Mouse (Mus musculus) neural tube, embryonic 12.5 days (tissue): ENCODE measurements at regions not wholly inside any gene's neighbourhood (a gene's known extent, or its start where the extent isn't known, plus 50 kb on each side); places are given as distances from the start of the nearest gene placed in this dataset.

Experiments
- ATAC-seq: fragments of 200-750 bp; cut with Nextera tagmentation; 2 replicates; pipeline ENCODE4 v1.8.0; 2017; ENCODE audit warnings: low read depth, mild to moderate bottlenecking, moderate TSS enrichment, moderate library complexity; ENCODE audit not compliant: low FRiP score
- H3K27ac ChIP-seq: fragments of 300-500 bp; sonication (generic); 2 replicates; pipeline ENCODE4 v1.5.1; 2016
- H3K27me3 ChIP-seq: fragments of 300-500 bp; sonication (generic); replicated peaks from 2 replicates; pipeline ENCODE4 v1.6.1; 2016; ENCODE audit warnings: mild to moderate bottlenecking
- H3K36me3 ChIP-seq: fragments of 300-500 bp; sonication (generic); 2 replicates; pipeline ENCODE4 v1.6.1; 2016; ENCODE audit warnings: mild to moderate bottlenecking
- H3K4me1 ChIP-seq: fragments of 300-500 bp; sonication (generic); 2 replicates; pipeline ENCODE4 v1.6.1; 2016
- H3K4me2 ChIP-seq: fragments of 300-500 bp; sonication (generic); replicated peaks from 2 replicates; pipeline ENCODE4 v1.6.1; 2016; ENCODE audit warnings: mild to moderate bottlenecking
- H3K4me3 ChIP-seq: fragments of 300-500 bp; sonication (generic); 2 replicates; pipeline ENCODE4 v1.5.1; 2016
- H3K9ac ChIP-seq: fragments of 300-500 bp; sonication (generic); 2 replicates; pipeline ENCODE4 v1.6.1; 2016; ENCODE audit warnings: mild to moderate bottlenecking
- H3K9me3 ChIP-seq: fragments of 300-500 bp; sonication (generic); 2 replicates; pipeline ENCODE4 v1.6.1; 2016; ENCODE audit warnings: mild to moderate bottlenecking
- WGBS: fragments of 180-500 bp; shearing (Covaris S2); methylation state at CpG from one replicate; pipeline ENCODE4 v1.1.7; 2016; 5-methylcytosine and 5-hydroxymethylcytosine counted together

DNA sequence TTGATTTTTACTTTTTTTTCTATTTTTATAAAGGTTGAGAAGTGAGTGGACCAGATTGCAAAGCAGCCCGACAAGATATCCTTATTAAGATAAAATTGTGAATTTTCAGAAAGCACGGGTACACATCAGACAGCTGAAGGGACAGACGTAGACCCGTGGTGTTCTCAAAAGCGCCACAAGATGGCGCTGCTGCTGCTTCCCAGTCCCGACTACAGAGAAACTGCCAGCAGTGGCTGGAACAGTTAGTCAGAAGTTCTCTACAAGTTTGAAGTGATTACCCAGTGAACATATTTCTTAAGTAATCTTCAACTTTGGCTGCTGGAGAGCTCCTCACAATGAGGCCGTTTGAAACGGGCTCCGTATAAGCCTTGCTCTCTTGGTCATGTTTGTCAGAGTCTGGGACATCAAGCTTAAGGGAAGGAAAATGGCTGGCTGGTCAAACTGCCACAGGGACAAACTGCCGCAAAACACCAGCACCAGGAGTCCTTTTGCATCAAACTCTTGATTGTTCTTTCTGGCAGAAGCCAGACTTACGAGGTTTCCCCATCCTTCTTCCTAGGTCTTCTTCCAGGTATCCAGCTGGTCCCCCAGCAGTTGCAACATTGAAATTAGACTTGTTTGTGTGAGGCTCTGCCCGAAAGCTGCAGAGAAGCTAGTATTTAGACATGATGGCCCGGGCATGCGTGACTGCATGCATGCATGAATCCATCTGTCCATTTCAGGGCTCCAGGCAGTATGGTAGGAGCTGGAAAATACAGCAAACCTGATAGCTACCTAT lies 106.0 kb upstream of the Chd6 start:
- Histone ChIP-seq H3K4me1 (no peaks in the 10 kb centered on the region), H3K4me3 (no peak overlapping the region), H3K9ac (no peak overlapping the region), H3K36me3 (no peaks in the 10 kb centered on the region), H3K27me3 (no peaks in the 10 kb centered on the region), H3K9me3 (no peaks in the 10 kb centered on the region), H3K4me2 (no peak overlapping the region), H3K27ac (no peak overlapping the region)
- peak; percentile 53; the same call in 1 of the 2 replicates for ATAC-seq
- WGBS = 25% methylated on average over 15 of the region's 15 CpGs

DNA sequence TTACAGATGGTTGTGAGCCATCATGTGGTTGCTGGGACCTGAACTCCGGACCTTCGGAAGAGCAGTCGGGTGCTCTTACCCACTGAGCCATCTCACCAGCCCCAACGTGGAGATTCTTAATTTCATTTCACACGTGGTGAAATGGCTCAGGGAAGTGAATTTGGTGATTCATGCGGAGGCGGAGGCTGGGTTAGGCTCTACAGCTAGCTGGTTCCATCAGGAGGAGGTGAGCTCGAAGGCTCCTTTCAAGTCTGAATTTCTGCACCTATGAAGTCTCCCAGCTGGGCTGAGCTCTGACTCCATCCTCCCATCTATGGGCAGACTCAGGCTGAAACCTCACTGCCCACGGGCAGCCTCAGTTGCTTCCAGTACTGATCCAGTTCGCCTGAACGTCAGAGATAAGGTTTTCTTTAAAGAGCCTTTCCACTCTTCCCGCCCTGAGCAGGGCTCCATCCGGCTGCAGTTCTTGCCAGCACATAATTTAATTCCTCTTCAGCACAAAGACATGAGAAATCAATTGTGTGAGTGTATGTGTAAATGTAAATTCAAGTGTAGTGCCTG lies 103.5 kb upstream of the Chd6 start:
- Histone ChIP-seq H3K9ac (no peak overlapping the region), H3K4me1 (no peaks in the 10 kb centered on the region), H3K4me2 (no peak overlapping the region), H3K36me3 (no peaks in the 10 kb centered on the region), H3K9me3 (no peaks in the 10 kb centered on the region), H3K27ac (no peak overlapping the region), H3K27me3 (no peaks in the 10 kb centered on the region), H3K4me3 (no peak overlapping the region)
- no peak for ATAC-seq
- 81% methylated on average over 13 of the region's 13 CpGs for WGBS

DNA sequence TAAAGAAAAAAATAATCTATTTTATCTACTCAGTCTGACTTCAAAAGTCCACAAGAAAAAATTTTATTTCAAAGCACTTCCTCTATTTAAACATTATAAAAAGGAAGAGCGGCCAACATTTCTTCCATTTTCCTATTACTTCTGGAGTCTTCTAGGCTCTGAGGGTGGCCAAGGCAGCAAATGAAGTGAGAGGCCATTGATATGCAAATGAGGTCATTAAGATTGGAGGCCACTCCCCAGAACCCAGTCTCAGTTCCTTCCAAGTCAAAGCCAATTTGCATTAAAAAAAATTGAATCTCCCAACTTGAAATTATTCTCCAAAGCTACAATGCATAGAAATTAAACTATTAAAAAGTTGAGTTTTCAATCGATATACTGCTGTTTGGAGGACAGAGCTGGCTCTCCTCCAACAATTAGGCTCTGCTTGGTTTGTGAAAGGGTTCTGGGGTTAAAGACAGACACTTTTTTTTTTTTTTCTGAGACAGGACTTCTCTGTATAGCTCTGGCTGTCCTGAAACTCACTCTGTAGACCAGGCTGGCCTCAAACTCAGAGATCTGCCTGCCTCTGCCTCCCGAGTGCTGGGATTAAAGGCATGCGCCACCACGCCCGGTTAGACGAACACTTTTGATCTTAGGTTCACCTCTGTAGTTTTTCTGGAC lies 88.0 kb upstream of the Chd6 start:
- H3K9me3 ChIP-seq = no peaks in the 10 kb centered on the region
- 85% methylated on average over 7 of the region's 7 CpGs for WGBS
- H3K27ac ChIP-seq = no peak overlapping the region
- H3K36me3 ChIP-seq = no peaks in the 10 kb centered on the region
- no peak overlapping the region for H3K4me3 ChIP-seq
- no peaks in the 10 kb centered on the region for H3K4me1 ChIP-seq
- no peak for ATAC-seq
- no peak overlapping the region for H3K9ac ChIP-seq
- H3K4me2 ChIP-seq = no peak overlapping the region
- no peaks in the 10 kb centered on the region for H3K27me3 ChIP-seq

DNA sequence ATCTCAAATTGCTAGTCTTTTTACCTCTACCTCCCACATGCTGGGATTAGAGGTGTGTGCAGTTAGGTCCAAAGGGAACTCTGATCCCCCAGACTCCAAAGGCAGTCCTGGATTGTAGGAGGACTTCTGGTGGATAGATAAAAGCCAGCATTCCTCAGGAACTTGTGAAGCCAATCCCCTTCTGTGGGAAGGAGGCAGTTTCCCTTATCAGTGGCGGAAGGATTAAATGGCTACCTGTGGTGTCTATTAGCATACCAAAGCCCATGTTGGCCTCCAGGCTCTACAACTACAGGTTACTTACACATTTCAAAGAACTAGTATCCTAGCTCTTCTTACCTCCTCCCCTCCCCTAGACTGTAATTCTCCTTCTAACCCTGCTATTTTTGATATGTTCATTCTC lies 78.6 kb upstream of the Chd6 start:
- Histone ChIP-seq H3K27me3 (no peaks in the 10 kb centered on the region), H3K27ac (no peak overlapping the region), H3K4me3 (no peak overlapping the region), H3K4me1 (no peaks in the 10 kb centered on the region), H3K4me2 (no peak overlapping the region), H3K9me3 (no peaks in the 10 kb centered on the region), H3K36me3 (no peaks in the 10 kb centered on the region), H3K9ac (no peak overlapping the region)
- ATAC-seq = no peak
- WGBS = 50% methylated on average over 1 of the region's 1 CpGs

DNA sequence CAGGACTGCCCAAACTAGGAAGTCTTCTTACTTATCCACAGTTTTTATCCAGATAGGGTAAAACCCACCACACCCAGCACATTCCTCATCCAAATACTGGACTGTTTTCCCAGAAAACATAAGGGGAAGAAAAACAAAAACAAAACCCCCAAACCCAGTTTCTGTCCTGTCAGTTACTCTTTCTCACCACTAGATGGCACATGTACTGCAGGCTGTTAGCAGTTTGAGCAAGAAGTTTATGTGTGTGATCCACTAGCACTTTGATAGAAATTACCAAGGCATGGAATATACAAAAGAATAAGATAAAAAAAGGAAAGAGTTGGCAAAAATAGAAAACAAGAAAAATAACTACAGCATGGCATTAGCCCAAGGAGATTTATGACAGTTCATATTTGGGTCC lies 76.2 kb upstream of the Chd6 start:
- Histone ChIP-seq H3K27me3 (no peaks in the 10 kb centered on the region), H3K9ac (no peak overlapping the region), H3K36me3 (no peaks in the 10 kb centered on the region), H3K9me3 (no peaks in the 10 kb centered on the region), H3K27ac (no peak overlapping the region), H3K4me2 (no peak overlapping the region), H3K4me1 (no peaks in the 10 kb centered on the region), H3K4me3 (no peak overlapping the region)
- ATAC-seq = no peak

DNA sequence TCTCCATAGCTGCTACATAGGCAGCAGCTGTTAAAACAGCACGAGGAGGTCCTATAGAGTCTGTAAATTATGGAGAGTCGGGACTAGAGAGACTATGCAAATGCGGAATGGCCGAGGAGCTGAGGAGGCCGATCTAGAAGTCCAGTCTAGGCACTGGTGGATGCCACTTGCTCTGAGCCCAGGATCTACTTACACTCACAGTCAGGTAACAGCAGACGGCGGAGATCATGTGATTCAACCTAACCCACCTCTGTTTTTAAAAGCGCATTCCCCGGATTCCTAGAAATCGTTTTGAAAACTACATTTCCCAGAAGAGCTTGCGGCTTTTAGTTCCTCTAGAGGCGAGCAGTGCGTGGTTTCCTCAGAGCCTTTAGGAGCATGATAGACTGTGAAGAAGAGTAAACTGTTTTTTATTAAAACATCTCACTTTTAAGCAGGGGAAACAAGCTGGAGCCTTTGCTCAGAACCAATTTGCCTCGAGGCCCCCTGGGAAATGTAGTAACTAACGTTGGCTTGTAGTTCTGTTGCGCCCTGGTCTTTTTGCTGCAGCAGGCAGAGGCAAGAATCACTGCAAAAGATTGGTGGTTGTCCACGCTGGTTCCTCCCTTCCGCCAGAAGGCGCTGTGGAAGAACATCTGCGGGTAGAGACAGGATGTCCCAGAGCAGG lies 68.6 kb upstream of the Chd6 start:
- 5% methylated on average over 20 of the region's 20 CpGs for WGBS
- Histone ChIP-seq H3K9me3 (no peaks in the 10 kb centered on the region), H3K36me3 (no peaks in the 10 kb centered on the region), H3K4me3 (peak overlapping the region; percentile 43), H3K27me3 (no peaks in the 10 kb centered on the region), H3K9ac (peak overlapping the region; percentile 38), H3K4me2 (peak overlapping the region; percentile 60), H3K4me1 (no peaks in the 10 kb centered on the region), H3K27ac (no peak overlapping the region)
- peak; percentile 88 for ATAC-seq

DNA sequence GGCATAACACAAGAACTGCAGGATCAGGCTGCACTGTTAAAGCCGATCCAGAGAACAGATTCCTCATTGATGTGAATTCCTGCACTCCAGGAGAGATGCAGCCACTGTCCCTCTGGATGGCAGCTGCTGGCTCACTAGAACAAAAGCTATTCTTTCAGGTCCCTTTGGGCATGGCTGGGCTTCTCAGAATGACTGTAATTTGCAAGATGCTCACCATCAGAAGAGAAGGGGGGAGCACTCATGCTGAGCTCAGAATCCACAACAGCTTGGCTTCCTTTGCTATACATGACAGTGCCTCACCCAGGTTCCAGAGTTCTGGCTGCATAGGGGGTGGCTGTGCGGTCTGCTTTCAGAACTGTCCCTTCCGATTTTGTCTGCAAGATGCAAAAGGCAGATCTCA lies 57.8 kb upstream of the Chd6 start:
- peaks cover 6% of the 10 kb centered on the region for H3K4me1 ChIP-seq
- no peaks in the 10 kb centered on the region for H3K36me3 ChIP-seq
- H3K4me3 ChIP-seq = no peak overlapping the region
- no peaks in the 10 kb centered on the region for H3K27me3 ChIP-seq
- 0 out of 2 replicates have a peak overlapping the region, but pooled peaks have one; percentile 13 for H3K9ac ChIP-seq
- H3K4me2 ChIP-seq = no peak overlapping the region
- no peak overlapping the region for H3K27ac ChIP-seq
- no peak for ATAC-seq
- WGBS = 13% methylated on average over 3 of the region's 3 CpGs
- no peaks in the 10 kb centered on the region for H3K9me3 ChIP-seq

DNA sequence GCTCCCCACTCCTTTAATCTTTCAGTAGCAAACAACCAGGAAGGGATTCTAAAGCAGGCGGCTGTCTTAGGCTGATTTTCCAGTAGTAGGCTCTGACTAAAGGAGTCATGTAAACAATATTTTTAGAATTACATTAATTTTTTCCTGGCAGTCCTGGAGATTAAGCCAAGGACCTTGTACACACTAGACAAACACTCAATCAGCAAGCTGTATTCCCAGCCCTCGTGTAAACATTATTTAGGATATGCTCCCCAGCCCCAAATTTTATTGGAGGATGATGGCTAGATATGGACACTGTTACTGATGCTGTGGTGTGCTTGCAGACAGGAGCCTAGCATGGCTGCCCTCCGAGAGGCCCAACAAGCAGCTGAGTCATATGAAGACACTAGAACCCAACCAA lies 56.6 kb upstream of the Chd6 start:
- Histone ChIP-seq H3K4me1 (peaks cover 6% of the 10 kb centered on the region), H3K27me3 (no peaks in the 10 kb centered on the region), H3K27ac (no peak overlapping the region), H3K4me2 (no peak overlapping the region), H3K9me3 (no peaks in the 10 kb centered on the region), H3K9ac (no peak overlapping the region), H3K36me3 (no peaks in the 10 kb centered on the region), H3K4me3 (no peak overlapping the region)
- WGBS = 74% methylated on average over 3 of the region's 3 CpGs
- no peak for ATAC-seq

DNA sequence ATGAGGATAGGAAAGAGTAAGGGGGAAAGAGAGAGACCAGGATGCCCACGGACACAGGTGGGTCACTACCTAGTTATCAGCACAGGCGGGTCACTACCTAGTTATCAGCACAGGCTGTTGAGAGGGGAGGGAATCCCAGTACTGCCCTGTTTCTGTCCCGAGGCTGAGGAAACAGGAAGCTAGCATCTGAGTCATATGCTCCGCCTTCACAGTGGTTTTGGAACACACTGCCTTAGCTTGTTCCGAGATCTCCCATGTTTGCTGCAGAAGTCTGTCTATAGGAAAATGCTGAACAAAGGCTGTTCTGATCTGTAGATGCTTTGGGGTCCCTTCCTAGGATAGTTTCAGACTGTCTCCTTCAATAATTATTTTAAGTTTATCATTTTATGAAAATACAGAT lies 55.4 kb upstream of the Chd6 start:
- no peaks in the 10 kb centered on the region for H3K27me3 ChIP-seq
- ATAC-seq = no peak
- WGBS = 75% methylated on average over 5 of the region's 5 CpGs

More for the DNA sequence above, 55.4 kb upstream of the Chd6 start:
- H3K9ac ChIP-seq = no peak overlapping the region
- no peak overlapping the region for H3K27ac ChIP-seq
- H3K4me3 ChIP-seq = no peak overlapping the region
- H3K4me1 ChIP-seq = peaks cover 6% of the 10 kb centered on the region
- H3K9me3 ChIP-seq = no peaks in the 10 kb centered on the region
- H3K4me2 ChIP-seq = no peak overlapping the region
- H3K36me3 ChIP-seq = no peaks in the 10 kb centered on the region
